ENCODE assay signal across 15 mouse cellular contexts in genomic region chr11:86591931-86592616, GRCm38 (mm10). TPM values are rescaled to one million over a fixed set of nuclear protein-coding genes. Genes with fewer than 3 reads are reported as not detected.
DNase-seq lines count a peak whose midpoint lies in the region; ATAC-seq and TF ChIP-seq lines count a peak whose summit lies in the region.
"Had no signal": no experiment of that assay in that cellular context is flagged by ENCODE, and none has a peak within 500 bp of the region (broad histone marks: within the 10 kb centered on the region; RNA-seq: fewer than 3 reads in every experiment).

No protein-coding gene starts in this region.

- no peaks in the 10 kb centered on the region for H3K9me3 ChIP-seq in heart, embryonic 16.5 days (replicated peaks; ENCODE audit: control insufficient read depth, low read length)
- H3K9me3 ChIP-seq in heart, embryonic 10.5 days = no peaks in the 10 kb centered on the region
- H3K9me3 ChIP-seq in lung, embryonic 16.5 days (ENCODE audit: control insufficient read depth, low read length) = no peaks in the 10 kb centered on the region
- no peaks in the 10 kb centered on the region for H3K9me3 ChIP-seq in liver, embryonic 14.5 days (ENCODE audit: control insufficient read depth, low read length)
- H3K9me3 ChIP-seq: neural tube, embryonic 12.5 days had no signal

- H3K4me1 ChIP-seq in heart, embryonic 16.5 days (ENCODE audit: control insufficient read depth, insufficient read depth, low read length) = peaks cover 24% of the 10 kb centered on the region
- H3K4me1 ChIP-seq in heart, embryonic 10.5 days = peaks cover 26% of the 10 kb centered on the region
- H3K4me1 ChIP-seq in lung, embryonic 16.5 days (replicated peaks; ENCODE audit: control insufficient read depth, insufficient read depth, low read length) = peaks cover 29% of the 10 kb centered on the region
- H3K4me1 ChIP-seq in liver, embryonic 14.5 days (replicated peaks; ENCODE audit: control insufficient read depth in 2 of 2, insufficient read depth in 2 of 2, low read length in 1 of 2) = peaks cover 18 to 36% of the 10 kb centered on the region in 2 experiments

- no peak for ATAC-seq in heart, embryonic 16.5 days (replicated peaks; ENCODE audit: extremely low read depth, insufficient read depth, low FRiP score)
- no peak for ATAC-seq in lung, embryonic 16.5 days (ENCODE audit: low read depth)
- no peak for ATAC-seq in liver, embryonic 14.5 days (ENCODE audit: insufficient read depth)
- ATAC-seq: hindbrain, postnatal 0 days; midbrain, embryonic 16.5 days had no signal

- no peak for DNase-seq in heart, embryonic 10.5 days (ENCODE audit: low spot score)
- DNase-seq in lung, postnatal 14 days = no peak
- DNase-seq in adipocyte (ENCODE audit: low spot score) = peak; percentile 5
- DNase-seq in liver, embryonic 14.5 days (ENCODE audit: low read depth in 3 of 3, low spot score in 3 of 3) = no peak
- DNase-seq in adrenal gland, postnatal 25 days = no peak
- DNase-seq in gastrocnemius, adult 18-20 months (ENCODE audit: low spot score) = no peak
- DNase-seq: adrenal gland, adult 2 months; cerebellum, adult 9-11 months; thymus, postnatal 4 days had no signal

- H3K27me3 ChIP-seq in heart, embryonic 16.5 days (ENCODE audit: control insufficient read depth, insufficient read depth, low read length) = no peaks in the 10 kb centered on the region
- no peaks in the 10 kb centered on the region for H3K27me3 ChIP-seq in heart, embryonic 10.5 days (ENCODE audit: insufficient read depth, poor library complexity, severe bottlenecking)
- H3K27me3 ChIP-seq in lung, embryonic 16.5 days (ENCODE audit: control insufficient read depth, insufficient read depth, low read depth, low read length) = no peaks in the 10 kb centered on the region
- H3K27me3 ChIP-seq in liver, embryonic 14.5 days (ENCODE audit: control insufficient read depth, insufficient read depth, low read length) = no peaks in the 10 kb centered on the region
- H3K27me3 ChIP-seq: neural tube, embryonic 12.5 days had no signal

- H3K9ac ChIP-seq in heart, embryonic 16.5 days (ENCODE audit: low read length) = no peak overlapping the region
- H3K9ac ChIP-seq in lung, embryonic 16.5 days (ENCODE audit: low read length) = 0 out of 2 replicates have a peak overlapping the region, but pooled peaks have one; percentile 34
- 0 out of 2 replicates have a peak overlapping the region, but pooled peaks have one; percentile 15 for H3K9ac ChIP-seq in liver, embryonic 14.5 days (replicated peaks)
- H3K9ac ChIP-seq: neural tube, embryonic 12.5 days had no signal

- peak overlapping the region; percentile 75 for H3K27ac ChIP-seq in heart, embryonic 16.5 days (ENCODE audit: low read length)
- H3K27ac ChIP-seq in heart, embryonic 10.5 days = no peak overlapping the region
- H3K27ac ChIP-seq in lung, embryonic 16.5 days (ENCODE audit: low read length) = peak overlapping the region; percentile 84
- no peak overlapping the region for H3K27ac ChIP-seq in liver, embryonic 14.5 days
- H3K27ac ChIP-seq: hindbrain, postnatal 0 days; neural tube, embryonic 12.5 days had no signal

- TF ChIP-seq CTCF in liver, embryonic 14.5 days (IDR thresholded peaks at IDR 0.05; ENCODE audit: low read depth) = no peak

- WGBS in heart, embryonic 16.5 days = 84% methylated on average over 2 of the region's 2 CpGs
- WGBS in heart, embryonic 10.5 days = 82% methylated on average over 2 of the region's 2 CpGs
- WGBS in lung, embryonic 16.5 days = 77% methylated on average over 2 of the region's 2 CpGs
- 61% methylated on average over 2 of the region's 2 CpGs for WGBS in liver, embryonic 14.5 days (ENCODE audit: insufficient replicate concordance)

- no peak for TF ChIP-seq EP300 in liver, embryonic 14.5 days (IDR thresholded peaks at IDR 0.05; ENCODE audit: low read depth)

- H3K36me3 ChIP-seq in heart, embryonic 16.5 days (ENCODE audit: control insufficient read depth, insufficient read depth) = no peaks in the 10 kb centered on the region
- 0 out of 2 replicates have a peak, but pooled peaks cover 4% of the 10 kb centered on the region for H3K36me3 ChIP-seq in heart, embryonic 10.5 days
- no peaks in the 10 kb centered on the region for H3K36me3 ChIP-seq in lung, embryonic 16.5 days (ENCODE audit: control insufficient read depth, insufficient read depth, low read length)
- H3K36me3 ChIP-seq in liver, embryonic 14.5 days (replicated peaks; ENCODE audit: control insufficient read depth, insufficient read depth, low read depth) = peaks cover 4% of the 10 kb centered on the region; the same call in 1 of the 2 replicates
- H3K36me3 ChIP-seq: neural tube, embryonic 12.5 days had no signal

- H3K4me2 ChIP-seq in heart, embryonic 16.5 days (ENCODE audit: low read depth, low read length) = no peak overlapping the region
- H3K4me2 ChIP-seq in lung, embryonic 16.5 days (ENCODE audit: low read depth, low read length) = no peak overlapping the region
- no peak overlapping the region for H3K4me2 ChIP-seq in liver, embryonic 14.5 days (ENCODE audit: low read depth)
- H3K4me2 ChIP-seq: neural tube, embryonic 12.5 days had no signal

- no peak overlapping the region for H3K4me3 ChIP-seq in heart, embryonic 16.5 days (ENCODE audit: low read length)
- H3K4me3 ChIP-seq in heart, embryonic 10.5 days = no peak overlapping the region
- no peak overlapping the region for H3K4me3 ChIP-seq in lung, embryonic 16.5 days (ENCODE audit: low read length)
- no peak overlapping the region for H3K4me3 ChIP-seq in liver, embryonic 14.5 days (ENCODE audit: insufficient read depth in 1 of 2, low read depth in 2 of 2, low read length in 2 of 2)
- H3K4me3 ChIP-seq: erythroblast, embryonic 14.5 days; neural tube, embryonic 12.5 days had no signal

RNA-seq across cellular contexts. Expression of gene Tubd1, which starts 47.3 kb away (rescaled TPM):
- 13.6 and 14.3 TPM in 2 replicates for polyA plus RNA-seq in heart, embryonic 16.5 days (2015; fragmentation: Nextera tagmentation; extraction: Ambion mirVana)
- polyA plus RNA-seq in heart, embryonic 10.5 days (2016; fragmentation: Nextera tagmentation; extraction: Ambion mirVana) = 11.8 and 12.8 TPM in 2 replicates
- 13.3 and 14.0 TPM in 2 replicates for polyA plus RNA-seq in lung, embryonic 16.5 days (2015; fragmentation: Nextera tagmentation; extraction: Ambion mirVana)
- 4.3 and 5.6 TPM in 2 replicates for polyA plus RNA-seq in liver, embryonic 14.5 days (2012; rRNA removed)
- polyA plus RNA-seq in liver, embryonic 14.5 days (2014; fragmentation: Nextera tagmentation; extraction: Ambion mirVana) = 10.3 and 11.0 TPM in 2 replicates
- total RNA-seq in adrenal gland, postnatal 25 days (2021) = 8.5 and 10.5 TPM in 2 replicates
- total RNA-seq in gastrocnemius, adult 18-20 months (2021) = 1 to 10 TPM; 6.8 to 7.0 TPM

RNA-seq across cellular contexts. Expression of gene Rps6kb1, which starts 47.5 kb away (rescaled TPM):
- 39.8 and 40.8 TPM in 2 replicates for polyA plus RNA-seq in heart, embryonic 16.5 days (2015; fragmentation: Nextera tagmentation; extraction: Ambion mirVana)
- polyA plus RNA-seq in heart, embryonic 10.5 days (2016; fragmentation: Nextera tagmentation; extraction: Ambion mirVana) = 54.3 and 60.4 TPM in 2 replicates
- polyA plus RNA-seq in lung, embryonic 16.5 days (2015; fragmentation: Nextera tagmentation; extraction: Ambion mirVana) = 56.4 and 62.1 TPM in 2 replicates
- polyA plus RNA-seq in liver, embryonic 14.5 days (2012; rRNA removed) = 5.8 and 8.4 TPM in 2 replicates
- 17.2 and 20.8 TPM in 2 replicates for polyA plus RNA-seq in liver, embryonic 14.5 days (2014; fragmentation: Nextera tagmentation; extraction: Ambion mirVana)
- total RNA-seq in adrenal gland, postnatal 25 days (2021) = 41.3 and 44.1 TPM in 2 replicates
- total RNA-seq in gastrocnemius, adult 18-20 months (2021) = 10 to 100 TPM; 19.6 to 20.1 TPM

Comparison
In these comparisons a context has a peak if more than half of its experiments do, and no peak if none do; other contexts are left out.
1. H3K27ac ChIP-seq: peak in heart, embryonic 16.5 days (single experiment) and lung, embryonic 16.5 days (single experiment); none in heart, embryonic 10.5 days (single experiment) and liver, embryonic 14.5 days (single experiment).